Mouse (Mus musculus) lung, embryonic 16.5 days (tissue): ENCODE data around the gene Map3k1. TPM values are rescaled to one million over a fixed set of nuclear protein-coding genes. Genes with fewer than 3 reads are reported as not detected.

ENCODE experiments used
- ATAC-seq: fragments of 200-750 bp; cut with Nextera tagmentation; 2 replicates; pipeline ENCODE4 v1.8.0; 2017; ENCODE audit warnings: low read depth, mild to moderate bottlenecking, moderate library complexity
- H3K27ac ChIP-seq: fragments of 300-500 bp; sonication (generic); 2 replicates; pipeline ENCODE4 v1.5.1; 2014; ENCODE audit warnings: mild to moderate bottlenecking, control low read depth, low read length
- H3K27me3 ChIP-seq: fragments of 300-500 bp; sonication (generic); 2 replicates; pipeline ENCODE4 v1.6.1; 2014; ENCODE audit warnings: low read depth, low read length, mixed read lengths; ENCODE audit not compliant: control insufficient read depth, insufficient read depth
- H3K36me3 ChIP-seq: fragments of 300-500 bp; sonication (generic); 2 replicates; pipeline ENCODE4 v1.6.1; 2014; ENCODE audit warnings: low read length; ENCODE audit not compliant: control insufficient read depth, insufficient read depth
- H3K4me1 ChIP-seq: fragments of 300-500 bp; sonication (generic); replicated peaks from 2 replicates; pipeline ENCODE4 v1.6.1; 2014; ENCODE audit warnings: low read length, mixed read lengths; ENCODE audit not compliant: control insufficient read depth, insufficient read depth
- H3K4me2 ChIP-seq: fragments of 300-500 bp; sonication (generic); 2 replicates; pipeline ENCODE4 v1.6.1; 2014; ENCODE audit warnings: low read depth, low read length, control low read depth
- H3K4me3 ChIP-seq: fragments of 300-500 bp; sonication (generic); 2 replicates; pipeline ENCODE4 v1.5.1; 2014; ENCODE audit warnings: mild to moderate bottlenecking, low read length, control low read depth
- H3K9ac ChIP-seq: fragments of 300-500 bp; sonication (generic); 2 replicates; pipeline ENCODE4 v1.6.1; 2014; ENCODE audit warnings: low read length, control low read depth
- H3K9me3 ChIP-seq: fragments of 300-500 bp; sonication (generic); 2 replicates; pipeline ENCODE4 v1.6.1; 2016; ENCODE audit warnings: low read length; ENCODE audit not compliant: control insufficient read depth
- WGBS: fragments of 180-500 bp; shearing (Covaris S2); extraction: QIAGEN DNeasy Blood & Tissue Kit; methylation state at CpG from one replicate; pipeline ENCODE4 v1.1.7; 2014; 5-methylcytosine and 5-hydroxymethylcytosine counted together
- polyA plus RNA-seq: library from polyadenylated mRNA; unstranded; fragments of >200 nt; fragmentation: Nextera tagmentation; extraction: Ambion mirVana; gene quantifications from 2 replicates; pipeline ENCODE4 v1.2.1, GENCODE M21; 2015

The Map3k1 gene
- polyA plus RNA-seq, 1 experiment from 2014 or later = 28.3 TPM

DNA sequence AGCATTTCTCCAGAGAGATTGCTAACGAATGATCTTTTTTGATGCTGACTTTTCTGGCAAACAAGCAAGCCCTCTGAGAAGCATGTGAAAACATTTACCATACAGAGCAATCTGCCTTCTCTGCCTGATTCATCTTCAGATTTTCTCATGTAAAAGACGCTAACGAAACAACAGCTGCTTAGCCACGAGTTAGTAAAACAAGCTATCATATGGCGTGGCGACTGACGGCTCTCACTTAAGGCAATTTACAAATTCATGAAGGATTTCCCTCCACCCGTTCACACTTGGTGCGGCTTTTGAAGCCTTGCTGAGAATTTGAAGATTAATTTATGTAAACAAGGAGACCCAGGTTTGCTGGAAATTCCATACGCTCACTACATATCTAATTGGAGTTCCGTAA, 25.8 kb upstream of the Map3k1 start:
- no peak for ATAC-seq
- H3K4me1 ChIP-seq = 0 out of 2 replicates have a peak, but pooled peaks cover 2% of the 10 kb centered on the region
- H3K9me3 ChIP-seq = no peaks in the 10 kb centered on the region
- no peak overlapping the region for H3K27ac ChIP-seq
- 40% methylated on average over 11 of the region's 11 CpGs for WGBS
- H3K9ac ChIP-seq = no peak overlapping the region
- no peak overlapping the region for H3K4me3 ChIP-seq
- peak overlapping the region; percentile 20 for H3K4me2 ChIP-seq
- no peaks in the 10 kb centered on the region for H3K27me3 ChIP-seq
- no peaks in the 10 kb centered on the region for H3K36me3 ChIP-seq

DNA sequence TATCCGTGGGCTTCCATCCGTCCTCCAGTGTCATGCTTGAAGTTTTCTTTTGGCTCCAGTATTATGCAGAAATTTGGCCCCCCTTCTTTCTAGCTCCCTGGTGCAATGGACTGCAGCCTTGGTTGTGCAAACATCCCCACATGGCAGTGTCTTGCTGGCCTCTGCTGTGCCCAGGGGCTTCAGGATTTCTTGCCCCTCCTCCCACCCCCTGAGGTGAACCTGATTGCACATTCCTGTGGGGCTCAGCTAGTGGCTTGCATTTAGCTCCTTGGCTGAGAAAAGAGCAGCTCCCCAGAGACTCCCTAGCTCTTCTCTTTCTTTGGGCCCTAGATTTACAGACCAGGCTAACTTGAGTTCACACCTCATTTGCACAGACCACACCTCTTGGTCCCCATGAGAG, 20.7 kb upstream of the Map3k1 start:
- Histone ChIP-seq H3K9me3 (no peaks in the 10 kb centered on the region), H3K27me3 (no peaks in the 10 kb centered on the region), H3K4me2 (no peak overlapping the region), H3K27ac (no peak overlapping the region), H3K9ac (no peak overlapping the region), H3K36me3 (no peaks in the 10 kb centered on the region), H3K4me3 (no peak overlapping the region), H3K4me1 (no peaks in the 10 kb centered on the region)
- 0 out of 2 replicates have a peak, but pooled peaks have one; percentile 17 for ATAC-seq
- 30% methylated on average over 2 of the region's 2 CpGs for whole genome bisulfite sequencing

DNA sequence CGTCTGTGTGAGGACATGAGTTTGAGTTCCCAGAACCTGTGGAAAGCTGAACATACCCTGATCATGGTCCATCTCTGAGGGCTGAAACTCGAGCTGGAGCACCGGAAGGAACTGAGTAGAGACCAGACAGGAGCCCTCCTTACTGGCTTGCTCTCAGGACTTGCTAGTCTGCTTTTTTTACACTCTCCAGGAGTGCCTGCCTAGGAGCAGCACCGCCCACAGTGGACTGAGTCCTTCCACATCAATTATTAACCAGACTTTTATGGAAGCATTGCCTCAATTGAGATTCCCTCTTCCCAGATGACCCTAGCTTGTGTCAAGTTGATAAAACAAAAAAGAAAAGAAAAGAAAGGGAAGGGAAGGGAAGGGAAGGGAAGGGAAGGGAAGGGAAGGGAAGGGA, 18.7 kb upstream of the Map3k1 start:
- H3K4me2 ChIP-seq = no peak overlapping the region
- no peak overlapping the region for H3K27ac ChIP-seq
- no peaks in the 10 kb centered on the region for H3K4me1 ChIP-seq
- no peak for ATAC-seq
- no peaks in the 10 kb centered on the region for H3K27me3 ChIP-seq
- H3K4me3 ChIP-seq = no peak overlapping the region
- H3K9me3 ChIP-seq = no peaks in the 10 kb centered on the region
- H3K36me3 ChIP-seq = no peaks in the 10 kb centered on the region
- H3K9ac ChIP-seq = no peak overlapping the region
- WGBS = 71% methylated on average over 4 of the region's 4 CpGs

DNA sequence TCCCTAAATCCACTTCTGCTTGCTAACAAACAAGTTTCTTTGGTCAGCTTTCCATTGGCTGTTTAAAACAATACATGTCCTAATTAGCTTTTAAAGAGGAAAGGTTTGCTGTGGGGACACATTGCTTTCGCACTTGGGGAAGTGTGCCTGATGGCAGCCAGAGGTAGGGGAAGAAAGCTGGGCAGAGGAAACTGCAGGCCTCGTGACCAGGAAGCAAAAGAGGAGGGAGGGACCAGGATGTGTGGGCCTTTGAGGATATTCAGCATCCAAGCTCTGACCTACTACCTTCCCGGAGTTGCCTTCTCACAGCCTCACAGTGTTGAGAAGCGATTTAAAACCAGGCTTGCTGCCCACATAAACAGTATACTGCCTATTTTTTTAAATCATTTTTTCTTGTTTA, 15.4 kb upstream of the Map3k1 start:
- WGBS = 62% methylated on average over 4 of the region's 4 CpGs
- H3K36me3 ChIP-seq = no peaks in the 10 kb centered on the region
- ATAC-seq = no peak
- no peak overlapping the region for H3K4me2 ChIP-seq
- no peaks in the 10 kb centered on the region for H3K9me3 ChIP-seq
- no peaks in the 10 kb centered on the region for H3K4me1 ChIP-seq
- H3K4me3 ChIP-seq = no peak overlapping the region
- no peaks in the 10 kb centered on the region for H3K27me3 ChIP-seq
- H3K9ac ChIP-seq = no peak overlapping the region
- no peak overlapping the region for H3K27ac ChIP-seq

DNA sequence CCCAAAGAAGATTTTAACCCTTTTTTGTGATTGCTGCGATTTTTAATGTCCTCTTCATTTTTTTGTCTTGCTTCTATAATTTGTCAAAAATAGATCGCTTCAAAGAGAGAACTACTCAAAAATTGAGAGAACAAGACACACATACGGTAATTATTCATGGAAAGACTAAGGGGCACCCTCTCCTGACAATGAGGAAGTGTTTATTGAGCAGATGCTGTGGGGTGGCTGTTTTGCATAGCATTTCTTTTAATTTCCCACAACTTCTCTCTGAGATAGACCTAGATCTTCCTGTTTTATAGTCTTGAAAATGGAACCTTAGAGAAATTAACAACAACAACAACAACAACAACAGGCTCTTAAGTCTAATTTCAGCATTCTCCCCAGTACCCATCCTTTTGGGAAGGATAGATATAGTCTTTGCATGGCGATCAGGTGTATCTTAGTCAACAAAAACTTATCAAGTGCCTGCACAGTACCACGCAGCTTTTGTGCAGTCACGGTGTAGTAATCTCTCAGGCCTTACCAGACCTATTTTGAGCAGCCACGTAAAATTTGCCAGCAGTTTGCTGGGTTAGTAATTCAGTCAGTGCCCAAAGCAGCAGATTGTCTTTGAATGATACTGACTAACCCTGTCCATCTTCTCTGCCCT, 13.1 kb upstream of the Map3k1 start:
- Histone ChIP-seq H3K36me3 (no peaks in the 10 kb centered on the region), H3K4me1 (no peaks in the 10 kb centered on the region)
- 86% methylated on average over 7 of the region's 7 CpGs for WGBS

DNA sequence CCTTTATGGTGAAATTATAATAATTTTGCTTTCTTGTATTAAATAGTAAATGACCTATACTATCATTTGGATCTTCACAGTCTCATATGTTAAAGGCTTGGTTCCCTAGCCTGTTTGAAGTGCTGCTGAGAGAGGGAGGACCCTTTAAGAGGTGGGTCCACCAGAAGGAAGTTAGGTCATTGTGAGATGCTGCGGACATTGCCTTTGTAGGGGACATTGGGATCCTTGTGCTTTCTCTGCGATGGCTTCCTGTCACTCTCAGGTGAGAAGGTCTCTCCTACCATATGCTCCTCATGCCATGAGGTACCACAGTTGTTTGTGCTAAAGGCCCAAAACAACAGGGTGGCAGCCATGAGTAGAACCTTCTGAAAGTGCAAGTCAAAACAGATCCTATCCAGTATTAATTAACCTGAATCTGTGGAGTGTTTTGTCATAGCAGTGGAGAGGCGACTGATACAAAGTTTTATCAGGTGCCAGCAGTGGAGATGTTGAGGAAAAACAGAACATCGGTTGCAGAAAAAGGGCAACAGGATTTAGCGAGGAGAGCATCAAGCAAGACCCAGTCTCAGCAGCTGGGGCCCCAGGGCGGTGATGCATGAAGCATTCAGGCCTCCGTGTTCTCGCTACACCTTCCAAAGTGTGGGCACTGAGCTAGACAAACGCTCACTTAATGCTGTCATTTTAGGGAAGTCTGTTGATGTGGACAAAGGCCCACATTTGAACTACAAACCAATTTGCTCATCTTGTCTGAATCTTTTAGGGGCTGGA, 11.0 kb upstream of the Map3k1 start:
- H3K9ac ChIP-seq = no peak overlapping the region
- WGBS = 83% methylated on average over 9 of the region's 9 CpGs
- H3K36me3 ChIP-seq = no peaks in the 10 kb centered on the region
- ATAC-seq = no peak
- no peak overlapping the region for H3K4me3 ChIP-seq
- H3K4me2 ChIP-seq = no peak overlapping the region
- H3K4me1 ChIP-seq = no peaks in the 10 kb centered on the region
- H3K27me3 ChIP-seq = no peaks in the 10 kb centered on the region
- H3K9me3 ChIP-seq = peaks cover 4% of the 10 kb centered on the region
- no peak overlapping the region for H3K27ac ChIP-seq

More for the DNA sequence above, 13.1 kb upstream of the Map3k1 start:
- Histone ChIP-seq H3K27me3 (no peaks in the 10 kb centered on the region), H3K9ac (no peak overlapping the region), H3K27ac (no peak overlapping the region), H3K4me3 (no peak overlapping the region), H3K9me3 (no peaks in the 10 kb centered on the region), H3K4me2 (no peak overlapping the region)
- ATAC-seq = no peak

DNA sequence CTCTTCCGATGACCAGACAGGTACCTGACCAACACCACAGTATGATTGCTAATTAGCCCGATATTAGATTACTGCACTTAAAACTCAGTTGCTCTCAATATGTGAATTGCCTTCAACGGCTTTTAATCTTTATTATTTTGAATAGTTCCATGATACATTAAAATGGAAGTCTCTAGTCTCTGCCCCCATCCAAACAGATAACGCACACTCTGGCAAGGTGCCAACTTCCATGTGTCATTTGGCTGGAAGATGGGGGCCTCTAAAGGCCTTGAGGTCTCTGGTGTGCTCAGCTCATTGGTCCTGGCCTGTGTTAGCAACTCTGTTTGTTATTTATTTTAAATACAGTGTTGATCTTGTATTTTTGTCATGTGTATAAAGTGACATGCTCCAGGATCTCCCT, 10.3 kb upstream of the Map3k1 start:
- no peak overlapping the region for H3K4me2 ChIP-seq
- no peak overlapping the region for H3K4me3 ChIP-seq
- H3K9ac ChIP-seq = no peak overlapping the region
- no peak overlapping the region for H3K27ac ChIP-seq
- H3K36me3 ChIP-seq = no peaks in the 10 kb centered on the region
- ATAC-seq = no peak
- H3K4me1 ChIP-seq = no peaks in the 10 kb centered on the region
- WGBS = 60% methylated on average over 4 of the region's 4 CpGs
- H3K27me3 ChIP-seq = no peaks in the 10 kb centered on the region
- H3K9me3 ChIP-seq = peaks cover 4% of the 10 kb centered on the region

DNA sequence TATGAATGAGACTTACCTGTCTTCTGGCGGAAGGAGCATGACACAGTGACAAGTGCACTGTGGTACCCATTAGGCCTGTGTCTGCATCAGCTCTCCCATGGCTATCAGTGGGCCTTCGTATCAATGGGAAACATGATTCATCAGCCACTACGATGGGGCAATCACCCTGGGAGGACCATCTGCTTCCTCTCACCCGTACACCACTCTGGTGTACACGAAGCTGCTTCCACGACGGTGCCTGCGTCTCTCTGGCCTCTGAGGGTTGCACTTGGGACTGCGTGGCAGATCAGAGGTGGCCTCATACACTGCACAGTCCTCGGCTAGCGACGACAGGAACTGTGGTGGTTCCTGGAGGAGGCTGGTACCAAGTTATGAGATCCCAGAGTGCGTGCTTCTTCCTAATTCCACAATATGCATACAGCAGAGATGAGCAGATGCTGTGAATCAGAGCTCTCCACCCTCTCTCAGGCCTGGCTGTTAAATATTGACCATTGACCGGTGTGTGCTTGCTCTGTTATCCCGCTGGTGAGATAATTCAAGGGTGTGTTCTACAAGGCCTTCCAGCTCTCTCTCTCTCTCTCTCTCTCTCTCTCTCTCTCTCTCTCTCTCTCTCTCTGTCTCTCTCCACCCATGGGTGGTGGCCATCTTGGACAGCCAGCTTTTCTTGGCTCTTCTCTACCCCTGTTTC, 9.6 kb upstream of the Map3k1 start:
- no peaks in the 10 kb centered on the region for H3K36me3 ChIP-seq
- ATAC-seq = no peak
- peaks cover 4% of the 10 kb centered on the region for H3K9me3 ChIP-seq
- H3K27ac ChIP-seq = no peak overlapping the region
- no peak overlapping the region for H3K4me2 ChIP-seq
- no peaks in the 10 kb centered on the region for H3K27me3 ChIP-seq
- 64% methylated on average over 15 of the region's 15 CpGs for WGBS
- no peak overlapping the region for H3K9ac ChIP-seq
- no peak overlapping the region for H3K4me3 ChIP-seq
- H3K4me1 ChIP-seq = no peaks in the 10 kb centered on the region

DNA sequence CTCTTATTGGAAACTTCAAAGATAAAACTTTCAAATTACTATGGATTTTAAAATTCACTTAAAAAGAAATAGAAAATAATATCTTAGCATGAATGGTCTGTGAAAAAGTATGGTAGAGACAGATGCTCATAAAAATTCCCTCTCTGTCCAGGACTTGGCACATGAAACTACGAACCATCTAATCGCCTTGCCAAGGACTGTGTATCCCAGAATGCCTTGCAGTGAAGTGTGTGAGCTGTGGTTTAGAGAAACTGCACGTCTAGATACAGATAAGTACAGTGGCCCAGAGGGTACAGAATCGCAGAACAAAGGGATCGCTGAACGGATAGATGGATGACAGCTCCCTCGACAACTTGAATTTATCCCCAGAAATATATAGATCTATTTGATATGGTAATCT, 9.0 kb upstream of the Map3k1 start:
- Histone ChIP-seq H3K27me3 (no peaks in the 10 kb centered on the region), H3K4me1 (no peaks in the 10 kb centered on the region), H3K27ac (no peak overlapping the region), H3K36me3 (no peaks in the 10 kb centered on the region), H3K9ac (no peak overlapping the region), H3K9me3 (peaks cover 4% of the 10 kb centered on the region), H3K4me2 (no peak overlapping the region), H3K4me3 (no peak overlapping the region)
- no peak for ATAC-seq
- WGBS = 75% methylated on average over 7 of the region's 7 CpGs
